Mouse (Mus musculus) liver, embryonic 14.5 days (tissue): ENCODE results near the gene Mgll. TPM values are rescaled to one million over a fixed set of nuclear protein-coding genes. Genes with fewer than 3 reads are reported as not detected.
A peak's percentile ranks its signal among the peaks of the same experiment; 100 is the strongest.

Experiments
- ATAC-seq: fragments of 200-750 bp; cut with Nextera tagmentation; 2 replicates; pipeline ENCODE4 v1.8.0; 2017; ENCODE audit warnings: moderate number of reproducible peaks, mild to moderate bottlenecking, moderate library complexity; ENCODE audit not compliant: insufficient read depth
- DNase-seq, 3 experiments: peaks; one replicate each; pipeline ENCODE4 v3.0.0-alpha.2; 2012 to 2013; ENCODE audit warnings: low read depth in 3 of 3, low spot score in 3 of 3
- H3K27ac ChIP-seq: fragments of 300-500 bp; sonication (generic); 2 replicates; pipeline ENCODE4 v1.5.1; 2014; ENCODE audit warnings: moderate library complexity, mild to moderate bottlenecking, control low read depth, inconsistent platforms
- H3K27me3 ChIP-seq: fragments of 300-500 bp; sonication (generic); 2 replicates; pipeline ENCODE4 v1.6.1; 2014; ENCODE audit warnings: mild to moderate bottlenecking, low read length, moderate library complexity; ENCODE audit not compliant: control insufficient read depth, insufficient read depth
- H3K36me3 ChIP-seq: fragments of 300-500 bp; sonication (generic); replicated peaks from 2 replicates; pipeline ENCODE4 v1.6.1; 2014; ENCODE audit warnings: low read depth; ENCODE audit not compliant: control insufficient read depth, insufficient read depth
- H3K4me1 ChIP-seq, 2 experiments: fragments of 200-500 bp in 1 of 2; fragments of 300-500 bp in 1 of 2; sonication (generic) in 1 of 2; replicated peaks; 2 replicates each; pipeline ENCODE4 v1.6.1; 2012 to 2014; ENCODE audit warnings: antibody characterized with exemption in 1 of 2, inconsistent platforms in 1 of 2, low read length in 1 of 2; ENCODE audit not compliant: control insufficient read depth in 2 of 2, insufficient read depth in 2 of 2
- H3K4me2 ChIP-seq: fragments of 300-500 bp; sonication (generic); 2 replicates; pipeline ENCODE4 v1.6.1; 2014; ENCODE audit warnings: low read depth, mild to moderate bottlenecking, control low read depth, moderate library complexity
- H3K4me3 ChIP-seq, 2 experiments: fragments of 200-500 bp in 1 of 2; fragments of 300-500 bp in 1 of 2; sonication (generic) in 1 of 2; 2 replicates each; pipeline ENCODE4 v1.5.1; 2012 to 2014; ENCODE audit warnings: low read depth in 2 of 2, low read length in 2 of 2, mild to moderate bottlenecking in 2 of 2, control low read depth in 1 of 2, inconsistent platforms in 1 of 2, moderate library complexity in 1 of 2; ENCODE audit not compliant: insufficient read depth in 1 of 2
- H3K9ac ChIP-seq: fragments of 300-500 bp; sonication (generic); replicated peaks from 2 replicates; pipeline ENCODE4 v1.6.1; 2014; ENCODE audit warnings: mild to moderate bottlenecking, control low read depth, moderate library complexity
- H3K9me3 ChIP-seq: fragments of 300-500 bp; sonication (generic); 2 replicates; pipeline ENCODE4 v1.6.1; 2016; ENCODE audit warnings: low read length, mixed read lengths; ENCODE audit not compliant: control insufficient read depth
- CTCF ChIP-seq: IDR thresholded peaks from 2 replicates; pipeline ENCODE4 v1.5.1; 2016; ENCODE audit warnings: antibody characterized with exemption, low read depth, control low read depth
- EP300 ChIP-seq: IDR thresholded peaks from 2 replicates; pipeline ENCODE4 v1.6.1; 2016; ENCODE audit warnings: antibody characterized with exemption, low read depth
- WGBS: fragments of 180-500 bp; shearing (Covaris S2); extraction: QIAGEN DNeasy Blood & Tissue Kit; methylation state at CpG from one replicate; pipeline ENCODE4 v1.1.7; 2014; ENCODE audit not compliant: insufficient replicate concordance; 5-methylcytosine and 5-hydroxymethylcytosine counted together
- polyA plus RNA-seq, 2 experiments: library from polyadenylated mRNA; depleted of rRNA in 1 of 2; stranded (reverse) in 1 of 2; unstranded in 1 of 2; fragments of >200 nt; fragmentation: Nextera tagmentation in 1 of 2; extraction: Ambion mirVana in 1 of 2; gene quantifications; 2 replicates each; pipeline versions ENCODE4 v1.2.1 to v1.2.3; 2012 to 2014

The Mgll gene
- polyA plus RNA-seq, 2 experiments: 17.0 to 68.0 TPM

DNA sequence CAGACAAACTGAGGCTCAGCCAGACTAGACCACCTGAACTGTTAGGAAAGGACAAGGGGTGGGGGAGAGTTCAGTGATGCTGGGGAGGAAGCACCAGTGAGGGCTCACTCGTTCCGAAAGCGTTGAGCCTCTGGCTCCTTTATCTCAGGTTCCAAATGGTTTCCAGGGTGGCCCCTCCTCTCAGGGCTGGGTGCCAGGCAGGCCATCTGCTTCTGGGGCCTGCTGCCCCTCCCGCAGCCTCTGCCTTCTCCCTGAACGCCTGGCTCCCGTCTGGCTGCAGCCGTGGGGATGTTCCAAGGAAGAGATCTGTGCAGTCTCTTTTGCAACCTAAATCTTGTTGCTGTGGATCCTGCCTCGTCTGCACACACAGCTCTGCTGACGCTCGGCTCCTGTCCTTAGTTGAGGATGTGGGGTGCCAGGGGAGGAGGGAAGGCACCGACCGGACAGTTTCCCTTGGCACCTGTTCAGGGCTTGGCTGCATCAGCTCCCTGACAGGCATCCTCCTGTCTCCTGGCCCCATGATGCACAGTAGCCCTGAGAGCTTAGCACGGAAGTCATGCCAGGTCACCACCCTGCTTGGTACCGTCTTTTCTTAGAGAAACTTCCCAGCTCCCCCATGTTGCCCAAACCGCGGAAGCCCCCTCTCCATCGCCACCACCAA, 35.7 kb downstream of the Mgll start:
- peak overlapping the region; percentile 61 for H3K9ac ChIP-seq
- no peaks in the 10 kb centered on the region for H3K9me3 ChIP-seq
- 43% methylated on average over 17 of the region's 17 CpGs for WGBS
- peak overlapping the region; percentile 75 for H3K4me2 ChIP-seq
- ATAC-seq (peak; percentile 81), DNase-seq (peak; percentile 81 to 85 (median 85))
- peak overlapping the region; percentile 31 to 34 for H3K4me3 ChIP-seq
- TF ChIP-seq CTCF (no peak), EP300 (peak; percentile 91)
- no peaks in the 10 kb centered on the region for H3K27me3 ChIP-seq
- peak overlapping the region; percentile 96 for H3K27ac ChIP-seq
- peaks cover 72 to 76% of the 10 kb centered on the region in 2 experiments for H3K4me1 ChIP-seq
- peaks cover 10% of the 10 kb centered on the region for H3K36me3 ChIP-seq

DNA sequence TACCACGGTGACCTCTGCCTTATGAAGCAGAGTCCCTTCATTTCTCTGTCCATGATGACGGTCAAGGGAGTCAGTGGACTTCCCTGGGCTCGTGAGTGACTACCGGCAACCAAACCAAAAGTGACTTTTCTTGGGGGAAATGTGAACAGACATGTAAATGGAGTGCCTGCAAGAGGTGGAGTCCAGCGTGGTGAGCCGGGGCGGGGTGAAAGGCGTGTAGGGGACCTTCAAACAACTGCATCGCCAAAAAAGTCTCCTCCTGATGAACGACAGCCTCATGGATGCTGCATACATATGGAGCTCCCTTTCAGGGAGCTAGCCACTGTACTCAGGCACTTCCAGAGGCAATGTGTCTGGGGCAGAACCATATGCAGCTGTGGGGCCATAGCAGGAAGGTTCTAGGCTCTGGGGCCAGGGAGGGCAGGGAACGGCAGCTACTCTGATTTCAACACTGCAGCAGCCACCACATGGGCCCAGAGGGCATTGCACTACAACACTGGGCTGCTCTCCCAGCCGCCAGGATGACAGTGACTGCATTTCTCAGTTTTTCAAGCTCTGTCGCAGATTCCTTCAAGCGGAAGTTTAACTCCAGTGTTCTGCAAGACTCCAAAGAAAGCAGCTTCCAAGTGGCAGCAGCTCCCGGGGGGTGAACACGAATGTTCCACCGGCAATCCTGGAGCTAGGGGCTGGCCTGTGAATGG, 36.9 kb downstream of the Mgll start:
- H3K4me1 ChIP-seq: peaks cover 72 to 75% of the 10 kb centered on the region in 2 experiments
- H3K27ac ChIP-seq: peak overlapping the region; percentile 96
- no peak for TF ChIP-seq EP300
- TF ChIP-seq CTCF: peak; percentile 47
- no peak overlapping the region for H3K4me3 ChIP-seq
- H3K9ac ChIP-seq: peak overlapping the region; percentile 61
- DNase-seq (no peak), ATAC-seq (no peak)
- H3K27me3 ChIP-seq: no peaks in the 10 kb centered on the region
- peaks cover 20% of the 10 kb centered on the region for H3K36me3 ChIP-seq
- peak overlapping the region; percentile 75 for H3K4me2 ChIP-seq
- no peaks in the 10 kb centered on the region for H3K9me3 ChIP-seq
- WGBS: 67% methylated on average over 17 of the region's 17 CpGs

DNA sequence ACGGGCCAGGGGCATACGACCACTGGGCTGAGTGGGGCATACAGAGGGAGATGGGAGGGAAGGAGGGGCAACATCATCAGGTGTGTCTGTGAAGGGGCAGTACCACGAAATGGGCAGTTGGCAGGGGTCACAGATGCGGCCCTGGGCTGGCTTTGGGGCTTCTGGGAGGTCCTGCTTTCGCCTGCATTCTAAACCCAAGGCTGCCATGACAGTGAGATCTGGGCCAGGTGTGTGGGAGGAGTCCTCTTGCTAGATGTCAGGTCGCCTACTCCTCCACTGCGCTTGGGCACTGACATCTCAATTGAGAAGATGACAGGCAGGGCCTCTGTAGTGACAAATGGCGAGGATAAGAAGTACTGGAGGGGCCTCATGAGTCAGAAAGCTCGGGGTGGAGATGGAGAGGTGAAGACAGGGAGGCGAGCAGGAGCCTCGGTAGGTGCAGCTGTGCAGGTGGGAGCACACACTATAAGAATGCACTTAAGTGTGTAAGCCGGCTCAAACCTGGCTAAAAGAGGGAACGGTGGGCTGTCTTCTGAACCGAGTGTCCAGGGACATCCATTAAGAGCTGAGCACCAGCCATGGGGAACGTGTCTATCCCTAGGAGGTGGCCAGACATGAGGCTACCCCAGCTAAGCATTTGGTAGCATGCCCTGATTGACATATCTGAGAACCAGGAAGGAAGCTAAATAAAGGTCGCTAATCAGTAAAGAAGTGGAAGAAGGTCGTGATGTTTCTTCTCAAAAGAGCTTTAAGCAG, 37.6 kb downstream of the Mgll start:
- no peaks in the 10 kb centered on the region for H3K9me3 ChIP-seq
- H3K4me3 ChIP-seq: no peak overlapping the region
- peak overlapping the region; percentile 96 for H3K27ac ChIP-seq
- peaks cover 68 to 69% of the 10 kb centered on the region in 2 experiments for H3K4me1 ChIP-seq
- ATAC-seq (no peak), DNase-seq (no peak)
- no peaks in the 10 kb centered on the region for H3K27me3 ChIP-seq
- TF ChIP-seq EP300 (no peak), CTCF (no peak)
- WGBS: 52% methylated on average over 17 of the region's 17 CpGs
- H3K36me3 ChIP-seq: peaks cover 23% of the 10 kb centered on the region
- peak overlapping the region; percentile 14 for H3K9ac ChIP-seq
- H3K4me2 ChIP-seq: peak overlapping the region; percentile 6

DNA sequence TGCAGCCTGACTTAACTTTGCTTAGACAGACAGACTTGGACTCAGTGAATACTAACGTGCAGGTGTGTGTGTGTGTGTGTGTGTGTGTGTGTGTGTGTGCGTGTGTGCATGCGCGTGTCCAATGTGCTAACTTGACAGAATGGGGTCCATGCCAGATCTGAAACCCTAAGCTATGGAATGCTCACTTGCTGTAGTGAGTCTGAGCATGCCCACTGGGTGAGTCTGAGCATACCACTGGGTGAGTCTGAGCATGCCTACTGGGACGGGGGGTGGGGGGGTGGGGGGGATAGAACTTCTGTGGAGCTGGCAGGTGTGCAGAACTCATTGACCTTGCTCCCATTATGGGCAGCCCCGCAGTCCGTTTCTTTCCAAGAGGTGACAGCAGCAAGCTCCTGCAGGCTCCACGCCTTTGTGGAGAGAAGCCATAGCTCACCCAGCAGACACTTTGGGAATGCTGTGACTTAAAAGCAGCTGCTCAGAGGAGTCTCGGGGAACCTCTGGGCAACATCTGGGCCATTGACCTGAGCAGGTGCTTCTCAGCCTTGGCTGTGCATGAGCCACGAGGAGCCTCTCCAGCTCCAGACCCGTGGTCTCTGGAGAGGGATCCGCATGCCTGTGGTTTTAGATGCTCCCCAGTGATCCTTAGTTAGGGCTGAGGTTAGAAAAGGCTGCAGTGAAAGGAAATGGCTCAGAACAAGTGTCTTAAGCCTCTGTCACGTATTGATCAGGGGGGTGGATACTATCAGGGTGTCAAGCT, 38.4 kb downstream of the Mgll start:
- H3K27me3 ChIP-seq: no peaks in the 10 kb centered on the region
- no peak for DNase-seq
- no peak for TF ChIP-seq CTCF
- TF ChIP-seq EP300: no peak
- peaks cover 30% of the 10 kb centered on the region for H3K36me3 ChIP-seq
- WGBS: 76% methylated on average over 13 of the region's 13 CpGs
- H3K9me3 ChIP-seq: no peaks in the 10 kb centered on the region
- no peak overlapping the region for H3K4me3 ChIP-seq
- no peak overlapping the region for H3K9ac ChIP-seq
- no peak for ATAC-seq
- H3K27ac ChIP-seq: peak overlapping the region; percentile 16
- no peak overlapping the region for H3K4me2 ChIP-seq
- peaks cover 60 to 61% of the 10 kb centered on the region in 2 experiments for H3K4me1 ChIP-seq
